Mouse (Mus musculus) embryonic facial prominence, embryonic 14.5 days (tissue): ENCODE results near the gene Tead2. TPM values are rescaled to one million over a fixed set of nuclear protein-coding genes. Genes with fewer than 3 reads are reported as not detected.
"Not testable (repeated sequence)": the region's sequence is repeated elsewhere in the genome, so short reads cannot be mapped to it uniquely, and the experiment has no call there.

ENCODE experiments used
- ATAC-seq: fragments of 200-750 bp; cut with Nextera tagmentation; 2 replicates; pipeline ENCODE4 v1.8.0; 2017; ENCODE audit warnings: low read depth, moderate number of reproducible peaks, moderate TSS enrichment
- DNase-seq: peaks from one replicate; pipeline ENCODE4 v3.0.0-alpha.2; 2015; ENCODE audit warnings: low spot score
- H3K27ac ChIP-seq: fragments of 300-500 bp; sonication (generic); replicated peaks from 2 replicates; pipeline ENCODE4 v1.5.1; 2014; ENCODE audit warnings: low read depth, mild to moderate bottlenecking, low read length, moderate library complexity
- H3K27me3 ChIP-seq: fragments of 300-500 bp; sonication (generic); replicated peaks from 2 replicates; pipeline ENCODE4 v1.6.1; 2014; ENCODE audit warnings: low read length; ENCODE audit not compliant: control insufficient read depth, insufficient read depth
- H3K36me3 ChIP-seq: fragments of 300-500 bp; sonication (generic); 2 replicates; pipeline ENCODE4 v1.6.1; 2014; ENCODE audit warnings: low read length, mixed read lengths; ENCODE audit not compliant: control insufficient read depth, insufficient read depth
- H3K4me1 ChIP-seq: fragments of 300-500 bp; sonication (generic); 2 replicates; pipeline ENCODE4 v1.6.1; 2014; ENCODE audit warnings: antibody characterized with exemption, low read length; ENCODE audit not compliant: control insufficient read depth, insufficient read depth
- H3K4me2 ChIP-seq: fragments of 300-500 bp; sonication (generic); 2 replicates; pipeline ENCODE4 v1.6.1; 2014; ENCODE audit warnings: low read depth, mild to moderate bottlenecking, low read length, moderate library complexity, mixed read lengths
- H3K4me3 ChIP-seq: fragments of 300-500 bp; sonication (generic); 2 replicates; pipeline ENCODE4 v1.5.1; 2014; ENCODE audit warnings: low read depth, mild to moderate bottlenecking, low read length
- H3K9ac ChIP-seq: fragments of 300-500 bp; sonication (generic); 2 replicates; pipeline ENCODE4 v1.6.1; 2014; ENCODE audit warnings: low read depth, mild to moderate bottlenecking, low read length, moderate library complexity, mixed read lengths
- H3K9me3 ChIP-seq: fragments of 300-500 bp; sonication (generic); 2 replicates; pipeline ENCODE4 v1.6.1; 2016; ENCODE audit warnings: low read length; ENCODE audit not compliant: control insufficient read depth
- WGBS: fragments of 180-500 bp; shearing (Covaris S2); extraction: QIAGEN DNeasy Blood & Tissue Kit; methylation state at CpG from one replicate; pipeline ENCODE4 v1.1.7; 2014; 5-methylcytosine and 5-hydroxymethylcytosine counted together
- polyA plus RNA-seq: library from polyadenylated mRNA; unstranded; fragments of >200 nt; fragmentation: Nextera tagmentation; extraction: Ambion mirVana; gene quantifications from 2 replicates; pipeline ENCODE4 v1.2.1, GENCODE M21; 2014

Gene Tead2
- polyA plus RNA-seq, 1 experiment from 2014 or later: 112 TPM

- no peaks in the 10 kb centered on the region for H3K9me3 ChIP-seq
- peak within 1 kb of the TSS; percentile 63 for H3K4me2 ChIP-seq
- 19% methylated on average over 29 of the region's 53 CpGs for WGBS
- peak within 1 kb of the TSS; percentile 27 for H3K4me3 ChIP-seq
- DNase-seq: peak; percentile 52
- no peak within 1 kb of the TSS for H3K27ac ChIP-seq
- H3K4me1 ChIP-seq: peaks cover 8% of the 10 kb centered on the region
- peaks cover 3% of the 10 kb centered on the region; the same call in 1 of the 2 replicates for H3K27me3 ChIP-seq
- no peaks in the 10 kb centered on the region for H3K36me3 ChIP-seq
- peak; percentile 54 for ATAC-seq
- H3K9ac ChIP-seq: peak within 1 kb of the TSS; percentile 48
Measured at GRCm38 (mm10) chr7:45240633-45241388, 25.3 kb downstream of the Tead2 start, which contains the start of gene Slc6a16. Gene Slc6a16 (plus strand): TSS chr7:45241085.

DNA sequence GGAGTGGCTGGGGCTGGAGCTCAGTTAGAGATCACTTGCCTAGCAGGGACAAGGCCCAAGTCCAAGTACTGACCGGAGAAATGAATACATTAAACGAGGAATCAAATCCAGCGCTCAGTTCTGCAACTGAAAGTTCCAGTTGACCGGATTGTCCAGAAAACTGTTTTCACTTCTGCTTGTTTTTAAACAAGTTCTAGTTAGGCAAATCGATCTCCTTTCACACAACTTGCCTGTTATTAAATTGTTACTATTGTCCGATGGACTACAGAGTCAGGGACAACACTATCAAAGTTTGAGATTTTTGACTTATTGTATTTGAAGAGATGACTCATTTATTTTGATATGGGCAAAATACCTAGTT lies 25.8 kb downstream of the Tead2 start:
- no peak for DNase-seq
- Histone ChIP-seq H3K36me3 (no peaks in the 10 kb centered on the region), H3K9me3 (no peaks in the 10 kb centered on the region), H3K4me3 (peak overlapping the region; percentile 27; the same call in 1 of the 2 replicates), H3K4me2 (peak overlapping the region; percentile 63), H3K4me1 (peaks cover 8% of the 10 kb centered on the region), H3K9ac (peak overlapping the region; percentile 48; the same call in 1 of the 2 replicates), H3K27me3 (no peaks in the 10 kb centered on the region), H3K27ac (no peak overlapping the region)
- ATAC-seq: no peak
- WGBS: 71% methylated on average over 6 of the region's 6 CpGs

- Histone ChIP-seq H3K9me3 (no peaks in the 10 kb centered on the region), H3K4me3 (no peak overlapping the region), H3K4me1 (no peaks in the 10 kb centered on the region), H3K9ac (no peak overlapping the region), H3K27me3 (no peaks in the 10 kb centered on the region), H3K4me2 (no peak overlapping the region), H3K36me3 (no peaks in the 10 kb centered on the region), H3K27ac (no peak overlapping the region)
- 37% methylated on average over 3 of the region's 3 CpGs for WGBS
- ATAC-seq (no peak), DNase-seq (no peak)
Measured at GRCm38 (mm10) chr7:45247666-45248065, 32.1 kb downstream of the Tead2 start.

DNA sequence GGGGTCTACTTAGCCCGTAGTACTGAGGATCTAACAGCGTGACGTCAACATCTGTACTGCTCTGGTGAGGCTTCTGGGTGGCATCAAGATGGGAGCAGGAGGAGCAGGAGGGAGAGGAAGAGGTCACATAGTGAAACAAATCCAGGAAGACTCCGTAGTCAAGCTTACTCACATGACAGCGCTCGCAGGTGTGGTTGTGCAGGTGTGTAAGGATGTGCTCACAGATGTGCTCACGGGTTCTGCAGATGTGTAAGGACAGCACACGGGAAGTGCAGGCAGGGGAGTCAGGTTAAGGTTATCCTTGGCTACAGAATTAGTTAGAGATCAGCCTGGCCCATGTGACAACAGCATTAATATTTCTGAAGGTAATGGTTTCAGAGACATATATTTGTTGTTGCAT lies 38.3 kb downstream of the Tead2 start:
- DNase-seq: no peak
- Histone ChIP-seq H3K9ac (no peak overlapping the region), H3K4me3 (no peak overlapping the region), H3K27ac (no peak overlapping the region), H3K9me3 (no peaks in the 10 kb centered on the region), H3K36me3 (no peaks in the 10 kb centered on the region), H3K4me1 (no peaks in the 10 kb centered on the region), H3K4me2 (no peak overlapping the region), H3K27me3 (no peaks in the 10 kb centered on the region)
- 84% methylated on average over 8 of the region's 8 CpGs for WGBS
- ATAC-seq: no peak

GRCm38 (mm10) chr7:45255822-45256221 lies 40.3 kb downstream of the Tead2 start:
- H3K9me3 ChIP-seq, H3K9ac ChIP-seq, DNase-seq, ATAC-seq, H3K27ac ChIP-seq, H3K4me3 ChIP-seq, H3K27me3 ChIP-seq, H3K4me2 ChIP-seq, H3K36me3 ChIP-seq, H3K4me1 ChIP-seq: not testable (repeated sequence)
- WGBS: 89% methylated on average over 4 of the region's 7 CpGs

DNA sequence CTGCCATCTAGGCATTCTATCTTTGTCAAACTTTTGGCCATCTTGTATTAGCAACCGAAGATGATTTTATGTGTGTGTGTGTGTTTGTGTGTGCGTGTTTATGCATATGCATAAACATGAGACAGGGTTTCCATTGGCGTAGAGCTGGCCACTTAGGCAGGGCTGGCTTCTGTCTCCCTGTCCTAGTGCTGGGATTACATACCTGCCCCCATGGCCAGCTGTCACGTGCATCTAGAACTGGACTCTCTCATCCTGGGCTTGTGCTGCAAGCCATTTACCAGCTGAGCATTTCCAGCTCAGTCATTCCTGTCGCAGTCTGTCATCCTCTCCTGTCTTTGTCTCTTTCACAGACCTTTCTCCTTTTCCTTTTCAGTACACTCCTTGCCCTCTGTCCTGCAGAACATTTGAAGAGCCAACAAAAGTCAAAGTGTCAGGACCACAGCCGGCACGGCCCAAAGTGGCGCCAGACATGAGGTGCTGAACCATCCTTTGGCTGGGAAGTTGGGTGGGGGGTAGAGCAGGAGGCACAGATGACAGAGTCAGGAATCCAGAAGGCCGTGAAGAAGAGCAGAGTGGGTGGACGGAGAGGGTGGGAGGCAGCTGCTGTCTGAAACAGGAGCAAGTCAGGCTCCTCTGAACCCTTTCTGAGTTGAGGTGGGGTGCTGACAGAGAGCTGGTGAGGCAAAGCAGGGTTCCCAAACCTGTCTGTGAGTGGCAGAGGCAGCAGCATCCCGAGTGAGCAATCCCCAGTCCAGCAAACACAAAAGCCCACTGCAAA lies 41.7 kb downstream of the Tead2 start:
- no peaks in the 10 kb centered on the region for H3K9me3 ChIP-seq

DNA sequence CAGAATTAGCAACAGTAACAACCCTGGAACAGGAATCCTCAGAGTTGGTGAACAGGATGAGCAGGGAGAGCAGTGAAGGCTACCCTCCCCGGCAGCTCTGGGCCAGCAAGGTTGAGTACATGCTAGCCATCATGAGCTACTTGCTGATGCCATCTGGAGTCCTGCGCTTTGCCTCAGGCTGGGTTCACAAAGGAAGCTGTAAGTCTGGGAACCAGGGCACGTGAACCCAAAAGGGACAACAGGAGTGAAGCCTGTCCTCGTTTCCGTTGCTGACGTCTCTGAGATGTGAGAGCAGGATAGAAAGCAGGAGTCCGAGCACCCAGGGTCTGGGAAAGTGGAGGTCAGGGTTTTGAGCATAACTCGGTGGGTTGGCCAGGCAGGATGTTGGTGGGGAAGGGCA lies 43.7 kb downstream of the Tead2 start:
- H3K9ac ChIP-seq: no peak overlapping the region
- WGBS: 78% methylated on average over 8 of the region's 8 CpGs

More for the DNA sequence above, 41.7 kb downstream of the Tead2 start:
- DNase-seq: no peak
- Histone ChIP-seq H3K4me2 (no peak overlapping the region), H3K27me3 (no peaks in the 10 kb centered on the region), H3K27ac (no peak overlapping the region), H3K4me3 (no peak overlapping the region), H3K36me3 (no peaks in the 10 kb centered on the region), H3K9ac (no peak overlapping the region), H3K4me1 (no peaks in the 10 kb centered on the region)
- ATAC-seq: no peak
- WGBS: 59% methylated on average over 11 of the region's 11 CpGs

DNA sequence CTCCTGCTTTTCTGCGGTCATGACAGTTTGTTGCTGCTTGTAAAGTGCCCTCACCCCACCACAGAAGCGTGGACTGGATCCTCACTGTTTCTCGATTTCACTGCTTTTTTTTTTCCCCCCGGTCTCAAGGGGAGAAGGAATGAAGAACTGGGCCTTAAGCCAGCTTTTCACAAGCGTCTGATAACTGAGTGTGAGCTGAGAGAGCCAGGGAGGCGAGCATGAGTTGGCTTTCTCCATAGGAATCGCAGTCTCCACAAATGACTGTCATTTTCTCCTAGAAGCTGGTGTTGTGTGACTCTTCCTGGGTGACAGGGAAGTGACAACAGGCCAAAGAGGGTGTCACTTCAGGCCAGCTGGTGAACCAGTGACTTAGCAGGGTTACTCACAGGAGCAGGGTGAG lies 46.7 kb downstream of the Tead2 start:
- no peaks in the 10 kb centered on the region for H3K27me3 ChIP-seq
- no peak overlapping the region for H3K27ac ChIP-seq
- ATAC-seq: no peak
- H3K36me3 ChIP-seq: no peaks in the 10 kb centered on the region
- no peak overlapping the region for H3K4me3 ChIP-seq
- no peaks in the 10 kb centered on the region for H3K4me1 ChIP-seq
- WGBS: 48% methylated on average over 7 of the region's 7 CpGs
- no peaks in the 10 kb centered on the region for H3K9me3 ChIP-seq
- 0 out of 2 replicates have a peak overlapping the region, but pooled peaks have one; percentile 5 for H3K9ac ChIP-seq
- H3K4me2 ChIP-seq: no peak overlapping the region
- DNase-seq: no peak

More for the DNA sequence above, 43.7 kb downstream of the Tead2 start:
- Histone ChIP-seq H3K4me2 (no peak overlapping the region), H3K4me3 (no peak overlapping the region), H3K27ac (no peak overlapping the region), H3K27me3 (no peaks in the 10 kb centered on the region), H3K4me1 (no peaks in the 10 kb centered on the region), H3K36me3 (no peaks in the 10 kb centered on the region), H3K9me3 (no peaks in the 10 kb centered on the region)
- ATAC-seq (no peak), DNase-seq (no peak)
